Mouse (Mus musculus) granulocyte monocyte progenitor cell, adult 5-6 weeks (primary cell): ENCODE data around the gene Rhbg. TPM values are rescaled to one million over a fixed set of nuclear protein-coding genes. Genes with fewer than 3 reads are reported as not detected.

Experiments used
- ATAC-seq: replicated peaks from 2 replicates; pipeline ENCODE4 v1.8.0; 2016; ENCODE audit warnings: mild to moderate bottlenecking, moderate TSS enrichment, inconsistent platforms; ENCODE audit not compliant: poor library complexity, severe bottlenecking
- total RNA-seq, 2 experiments: library from RNA; stranded (forward) in 1 of 2; stranded (reverse) in 1 of 2; fragments of 200-712, 200-1000 nt in 1 of 2; fragments of >200 nt in 1 of 2; fragmentation: Nextera tagmentation in 1 of 2; gene quantifications; 2 replicates each; pipeline ENCODE4 v1.2.3; 2014 to 2017

The Rhbg gene
- total RNA-seq, 2 experiments from 2014 or later = not detected

GRCm38 (mm10) chr3:88231061-88231641 lies 23.4 kb downstream of the Rhbg start:
- ATAC-seq = no peak

- no peak for ATAC-seq
Observed at GRCm38 (mm10) chr3:88230262-88231047, 24.1 kb downstream of the Rhbg start.

GRCm38 (mm10) chr3:88229526-88229925 lies 25.0 kb downstream of the Rhbg start:
- ATAC-seq = no peak

- ATAC-seq = no peak
Observed at GRCm38 (mm10) chr3:88228906-88229305, 25.6 kb downstream of the Rhbg start.

- no peak for ATAC-seq
Observed at GRCm38 (mm10) chr3:88227976-88228375, 26.5 kb downstream of the Rhbg start.

GRCm38 (mm10) chr3:88227260-88227659 lies 27.2 kb downstream of the Rhbg start:
- ATAC-seq = no peak

GRCm38 (mm10) chr3:88226101-88226845 lies 28.2 kb downstream of the Rhbg start:
- ATAC-seq = no peak

GRCm38 (mm10) chr3:88224929-88225328 lies 29.6 kb downstream of the Rhbg start:
- no peak for ATAC-seq

GRCm38 (mm10) chr3:88222446-88222845 lies 32.1 kb downstream of the Rhbg start:
- ATAC-seq = no peak

- ATAC-seq = no peak
Observed at GRCm38 (mm10) chr3:88221519-88222390, 32.8 kb downstream of the Rhbg start.

- ATAC-seq = peak; percentile 91
Observed at GRCm38 (mm10) chr3:88220842-88221241, 33.7 kb downstream of the Rhbg start.

GRCm38 (mm10) chr3:88219940-88220339 lies 34.6 kb downstream of the Rhbg start:
- ATAC-seq = no peak

- no peak for ATAC-seq
Observed at GRCm38 (mm10) chr3:88217679-88218078, 36.8 kb downstream of the Rhbg start.

- ATAC-seq = no peak
Observed at GRCm38 (mm10) chr3:88216534-88217326, 37.8 kb downstream of the Rhbg start.

GRCm38 (mm10) chr3:88216116-88216515 lies 38.4 kb downstream of the Rhbg start:
- no peak for ATAC-seq

- no peak; the same call in 1 of the 2 replicates for ATAC-seq
Observed at GRCm38 (mm10) chr3:88215553-88216004, 38.9 kb downstream of the Rhbg start.

- ATAC-seq = peak; percentile 37
Observed at GRCm38 (mm10) chr3:88214971-88215552, 39.4 kb downstream of the Rhbg start.

- no peak for ATAC-seq
Observed at GRCm38 (mm10) chr3:88214197-88214938, 40.1 kb downstream of the Rhbg start.
